Mouse (Mus musculus) adrenal gland, postnatal 4 days (tissue): ENCODE measurements around the gene Ncapg. TPM values are rescaled to one million over a fixed set of nuclear protein-coding genes. Genes with fewer than 3 reads are reported as not detected.

Experiments used
- DNase-seq, 2 experiments: peaks; one replicate each; pipeline ENCODE4 v3.0.0; 2021 to 2022; ENCODE audit warnings: low spot score in 2 of 2, mixed read lengths in 2 of 2
- total RNA-seq, 2 experiments: library from RNA; stranded (reverse); gene quantifications; 2 replicates each; pipeline ENCODE4 v1.2.3; 2021

Ncapg gene
- total RNA-seq, 2 experiments from 2014 or later = 16.7 to 21.4 TPM

DNA sequence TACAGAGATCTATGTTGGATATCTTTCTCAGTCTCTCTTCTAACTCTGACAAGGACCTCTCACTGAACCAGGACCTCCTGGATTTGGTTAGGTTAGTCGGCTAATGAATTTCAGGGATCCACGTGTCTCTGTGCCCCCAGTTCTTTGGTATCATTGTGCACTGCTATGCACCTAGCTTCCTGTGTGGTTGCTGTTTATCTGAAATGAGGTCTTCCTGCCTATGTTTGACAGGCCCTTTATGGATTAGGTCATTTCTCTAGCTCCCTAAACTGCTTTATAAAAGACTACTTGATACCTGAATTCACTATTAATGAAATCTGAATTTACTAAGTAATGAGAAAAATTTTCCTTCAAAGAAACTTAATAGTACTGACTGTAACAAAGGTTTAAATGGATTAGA is 21.1 kb downstream of the Ncapg start:
- DNase-seq = no peak

GRCm38 (mm10) chr5:45691678-45692077 is 22.0 kb downstream of the Ncapg start:
- DNase-seq = no peak

GRCm38 (mm10) chr5:45706811-45707210 is 37.1 kb downstream of the Ncapg start:
- DNase-seq = no peak

DNA sequence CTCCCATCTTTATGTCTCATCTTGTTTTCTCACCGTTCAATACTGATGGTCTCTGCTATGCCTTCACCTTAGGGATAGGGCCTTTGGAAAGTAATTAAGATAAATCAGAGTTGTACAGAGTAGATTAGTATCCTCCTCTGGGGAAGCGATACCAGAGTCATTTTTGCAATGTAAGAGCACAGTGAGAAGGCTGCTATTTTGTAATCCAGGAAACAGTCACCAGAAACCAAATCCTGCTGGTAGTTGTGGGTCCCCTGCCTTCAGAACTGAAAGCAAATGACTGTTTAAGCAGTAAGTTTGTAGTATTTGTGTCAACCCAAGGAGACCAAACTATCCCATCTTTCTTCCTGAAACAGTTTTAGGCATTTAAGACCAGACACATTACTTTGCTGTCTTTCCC is 39.9 kb downstream of the Ncapg start:
- no peak for DNase-seq

DNA sequence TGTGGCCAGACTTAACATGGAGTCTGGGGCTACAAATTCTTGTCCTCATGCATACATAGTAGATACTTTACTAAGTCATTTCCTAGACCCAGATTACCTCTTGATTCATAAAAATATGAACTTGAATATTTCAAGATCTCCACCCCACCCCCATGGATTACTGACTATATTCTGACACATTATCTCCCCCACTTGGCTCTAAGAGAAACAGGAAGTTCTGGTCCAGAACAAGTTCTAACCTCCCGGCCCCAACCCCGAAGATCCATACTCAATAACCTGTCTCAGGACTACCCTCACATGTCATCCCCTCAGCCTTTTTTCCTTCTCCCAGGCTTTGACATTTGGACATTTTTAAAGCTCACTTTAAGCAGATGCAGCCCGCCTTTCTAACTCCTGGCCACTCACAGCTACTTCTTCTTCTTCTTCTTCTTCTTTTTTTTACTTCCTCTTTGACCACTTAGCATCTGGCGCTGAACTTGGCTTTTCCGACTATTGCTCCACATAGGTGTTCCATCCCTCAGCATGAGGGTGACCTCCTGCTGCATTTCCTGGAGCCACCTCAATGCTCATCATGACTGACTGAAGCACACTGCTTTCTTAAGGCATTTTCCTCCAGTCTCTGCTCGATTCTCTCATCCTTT is 49.2 kb downstream of the Ncapg start:
- no peak for DNase-seq

DNA sequence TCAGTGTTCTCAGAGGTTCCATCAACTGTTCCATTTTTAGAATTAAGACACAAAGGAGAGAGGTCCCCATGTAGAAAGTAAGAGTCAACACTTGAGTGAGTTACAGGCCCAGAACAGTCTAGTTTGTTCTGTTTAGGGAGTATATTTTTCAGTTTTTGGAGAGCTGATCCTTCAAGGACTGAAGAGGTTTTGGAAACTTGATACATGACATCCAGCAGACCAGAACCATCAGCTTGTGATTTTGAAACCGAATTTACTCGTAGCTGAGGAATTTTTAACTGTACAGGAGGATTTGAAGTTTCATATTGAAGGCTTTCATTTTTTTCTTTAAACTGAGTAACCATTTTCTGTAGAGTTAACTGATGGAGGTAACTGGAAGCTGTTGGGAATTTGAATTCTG is 64.0 kb downstream of the Ncapg start:
- DNase-seq = no peak

DNA sequence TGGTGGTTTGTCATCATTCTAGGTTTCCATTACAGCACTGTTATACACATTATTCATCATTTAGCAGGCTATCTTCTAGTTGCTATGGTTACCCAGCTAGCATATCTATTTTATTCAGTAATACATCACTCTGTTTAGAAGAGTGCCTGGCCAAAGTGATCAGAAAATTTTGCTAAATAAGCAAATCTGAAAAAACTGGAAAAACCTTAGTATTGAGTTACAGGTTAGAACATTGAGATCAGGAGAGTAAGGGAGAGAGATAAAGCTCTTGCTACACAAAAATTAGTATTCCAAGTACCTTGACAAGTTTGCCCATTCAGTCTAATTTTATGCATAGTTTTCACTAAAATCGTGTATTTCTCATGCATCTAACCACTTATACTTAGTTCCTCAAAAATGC is 68.2 kb downstream of the Ncapg start:
- DNase-seq = no peak

Other genes with a start within 250 kb of the Ncapg start
- 100 to 1,000 TPM; 157 to 158 TPM for gene Qdpr, start 219.7 kb upstream of the Ncapg start, total RNA-seq
- not detected for gene Clrn2, start 216.2 kb upstream of the Ncapg start, total RNA-seq
- 10 to 100 TPM; 84.4 to 84.7 TPM for gene Lap3, start 176.5 kb upstream of the Ncapg start, total RNA-seq
- gene Med28, start 149.7 kb upstream of the Ncapg start, total RNA-seq = 10 to 100 TPM; 89.3 to 94.4 TPM
- gene Fam184b, start 30.3 kb upstream of the Ncapg start, total RNA-seq = 1 to 10 TPM; 1.2 to 1.8 TPM
- gene Lcorl, start 187.7 kb downstream of the Ncapg start, total RNA-seq = 10 to 100 TPM; 32.6 to 33.3 TPM